Mouse (Mus musculus): ENCODE data around the gene Sacs. TPM values are rescaled to one million over a fixed set of nuclear protein-coding genes. Genes with fewer than 3 reads are reported as not detected.

Sacs gene
- polyA plus RNA-seq, 1 experiment from 2014 or later: 5.5 TPM

GRCm38 (mm10) chr14:61211754-61212153 is 73.5 kb downstream of the Sacs start:
- no peak overlapping the region for H3K4me3 ChIP-seq (ENCODE audit: low read depth, low read length)
- no peak for ATAC-seq (ENCODE audit: insufficient number of reproducible peaks, insufficient read depth, low FRiP score, low read depth)
- H3K27me3 ChIP-seq (ENCODE audit: control insufficient read depth, insufficient read depth, low read length): no peaks in the 10 kb centered on the region
- H3K27ac ChIP-seq (ENCODE audit: low read length): no peak overlapping the region
- 76% methylated on average over 6 of the region's 6 CpGs for WGBS
- H3K4me2 ChIP-seq (replicated peaks; ENCODE audit: low read depth, low read length): no peak overlapping the region
- no peaks in the 10 kb centered on the region for H3K4me1 ChIP-seq (ENCODE audit: control insufficient read depth, insufficient read depth, low read length)
- no peaks in the 10 kb centered on the region for H3K36me3 ChIP-seq (ENCODE audit: control insufficient read depth, insufficient read depth, low read length)
- H3K9me3 ChIP-seq (ENCODE audit: control insufficient read depth, low read depth, low read length): no peaks in the 10 kb centered on the region
- H3K9ac ChIP-seq (replicated peaks; ENCODE audit: low read depth, low read length): no peak overlapping the region

GRCm38 (mm10) chr14:61221166-61221565 is 82.9 kb downstream of the Sacs start:
- no peak overlapping the region for H3K9ac ChIP-seq (replicated peaks; ENCODE audit: low read depth, low read length)
- H3K4me1 ChIP-seq (ENCODE audit: control insufficient read depth, insufficient read depth, low read length): 0 out of 2 replicates have a peak, but pooled peaks cover 4% of the 10 kb centered on the region
- ATAC-seq (ENCODE audit: insufficient number of reproducible peaks, insufficient read depth, low FRiP score, low read depth): no peak
- H3K4me3 ChIP-seq (ENCODE audit: low read depth, low read length): no peak overlapping the region
- no peaks in the 10 kb centered on the region for H3K9me3 ChIP-seq (ENCODE audit: control insufficient read depth, low read depth, low read length)
- H3K27me3 ChIP-seq (ENCODE audit: control insufficient read depth, insufficient read depth, low read length): no peaks in the 10 kb centered on the region
- no peak overlapping the region for H3K27ac ChIP-seq (ENCODE audit: low read length)
- 69% methylated on average over 5 of the region's 5 CpGs for WGBS
- H3K4me2 ChIP-seq (replicated peaks; ENCODE audit: low read depth, low read length): no peak overlapping the region
- H3K36me3 ChIP-seq (ENCODE audit: control insufficient read depth, insufficient read depth, low read length): no peaks in the 10 kb centered on the region

GRCm38 (mm10) chr14:61222506-61222905 is 84.2 kb downstream of the Sacs start:
- 19% methylated on average over 6 of the region's 6 CpGs for WGBS
- 0 out of 2 replicates have a peak, but pooled peaks have one; percentile 33 for ATAC-seq (ENCODE audit: insufficient number of reproducible peaks, insufficient read depth, low FRiP score, low read depth)

GRCm38 (mm10) chr14:61223740-61224139 is 85.5 kb downstream of the Sacs start:
- H3K9ac ChIP-seq (replicated peaks; ENCODE audit: low read depth, low read length): no peak overlapping the region
- H3K4me3 ChIP-seq (ENCODE audit: low read depth, low read length): no peak overlapping the region
- no peak for ATAC-seq (ENCODE audit: insufficient number of reproducible peaks, insufficient read depth, low FRiP score, low read depth)
- H3K27ac ChIP-seq (ENCODE audit: low read length): no peak overlapping the region
- no peak overlapping the region for H3K4me2 ChIP-seq (replicated peaks; ENCODE audit: low read depth, low read length)
- WGBS: 64% methylated on average over 4 of the region's 4 CpGs
- H3K36me3 ChIP-seq (ENCODE audit: control insufficient read depth, insufficient read depth, low read length): no peaks in the 10 kb centered on the region
- no peaks in the 10 kb centered on the region for H3K27me3 ChIP-seq (ENCODE audit: control insufficient read depth, insufficient read depth, low read length)
- no peaks in the 10 kb centered on the region for H3K9me3 ChIP-seq (ENCODE audit: control insufficient read depth, low read depth, low read length)
- H3K4me1 ChIP-seq (ENCODE audit: control insufficient read depth, insufficient read depth, low read length): 0 out of 2 replicates have a peak, but pooled peaks cover 4% of the 10 kb centered on the region

More at GRCm38 (mm10) chr14:61222506-61222905, 84.2 kb downstream of the Sacs start:
- H3K4me1 ChIP-seq (ENCODE audit: control insufficient read depth, insufficient read depth, low read length): 0 out of 2 replicates have a peak, but pooled peaks cover 4% of the 10 kb centered on the region
- H3K9ac ChIP-seq (replicated peaks; ENCODE audit: low read depth, low read length): no peak overlapping the region
- no peaks in the 10 kb centered on the region for H3K9me3 ChIP-seq (ENCODE audit: control insufficient read depth, low read depth, low read length)
- no peak overlapping the region for H3K27ac ChIP-seq (ENCODE audit: low read length)
- H3K4me2 ChIP-seq (replicated peaks; ENCODE audit: low read depth, low read length): no peak overlapping the region
- no peak overlapping the region for H3K4me3 ChIP-seq (ENCODE audit: low read depth, low read length)
- H3K27me3 ChIP-seq (ENCODE audit: control insufficient read depth, insufficient read depth, low read length): no peaks in the 10 kb centered on the region
- no peaks in the 10 kb centered on the region for H3K36me3 ChIP-seq (ENCODE audit: control insufficient read depth, insufficient read depth, low read length)

- no peak overlapping the region for H3K4me3 ChIP-seq (ENCODE audit: low read depth, low read length)
- ATAC-seq (ENCODE audit: insufficient number of reproducible peaks, insufficient read depth, low FRiP score, low read depth): no peak
Observed at GRCm38 (mm10) chr14:61224387-61225077, 86.3 kb downstream of the Sacs start.

GRCm38 (mm10) chr14:61226151-61226550 is 87.9 kb downstream of the Sacs start:
- Histone ChIP-seq H3K36me3 (ENCODE audit: control insufficient read depth, insufficient read depth, low read length) (no peaks in the 10 kb centered on the region), H3K9ac (replicated peaks; ENCODE audit: low read depth, low read length) (no peak overlapping the region), H3K9me3 (ENCODE audit: control insufficient read depth, low read depth, low read length) (no peaks in the 10 kb centered on the region), H3K4me2 (replicated peaks; ENCODE audit: low read depth, low read length) (no peak overlapping the region), H3K4me1 (ENCODE audit: control insufficient read depth, insufficient read depth, low read length) (0 out of 2 replicates have a peak, but pooled peaks cover 4% of the 10 kb centered on the region), H3K27me3 (ENCODE audit: control insufficient read depth, insufficient read depth, low read length) (no peaks in the 10 kb centered on the region), H3K27ac (ENCODE audit: low read length) (no peak overlapping the region), H3K4me3 (ENCODE audit: low read depth, low read length) (no peak overlapping the region)
- whole genome bisulfite sequencing: 75% methylated on average over 1 of the region's 1 CpGs
- ATAC-seq (ENCODE audit: insufficient number of reproducible peaks, insufficient read depth, low FRiP score, low read depth): no peak

More at GRCm38 (mm10) chr14:61224387-61225077, 86.3 kb downstream of the Sacs start:
- no peak overlapping the region for H3K9ac ChIP-seq (replicated peaks; ENCODE audit: low read depth, low read length)
- no peaks in the 10 kb centered on the region for H3K27me3 ChIP-seq (ENCODE audit: control insufficient read depth, insufficient read depth, low read length)
- WGBS: 69% methylated on average over 5 of the region's 5 CpGs
- no peak overlapping the region for H3K4me2 ChIP-seq (replicated peaks; ENCODE audit: low read depth, low read length)
- no peaks in the 10 kb centered on the region for H3K36me3 ChIP-seq (ENCODE audit: control insufficient read depth, insufficient read depth, low read length)
- no peak overlapping the region for H3K27ac ChIP-seq (ENCODE audit: low read length)
- no peaks in the 10 kb centered on the region for H3K9me3 ChIP-seq (ENCODE audit: control insufficient read depth, low read depth, low read length)
- 0 out of 2 replicates have a peak, but pooled peaks cover 4% of the 10 kb centered on the region for H3K4me1 ChIP-seq (ENCODE audit: control insufficient read depth, insufficient read depth, low read length)

GRCm38 (mm10) chr14:61229763-61230162 is 91.5 kb downstream of the Sacs start:
- no peaks in the 10 kb centered on the region for H3K27me3 ChIP-seq (ENCODE audit: control insufficient read depth, insufficient read depth, low read length)
- no peak overlapping the region for H3K27ac ChIP-seq (ENCODE audit: low read length)
- no peaks in the 10 kb centered on the region for H3K36me3 ChIP-seq (ENCODE audit: control insufficient read depth, insufficient read depth, low read length)
- no peak overlapping the region for H3K4me3 ChIP-seq (ENCODE audit: low read depth, low read length)
- no peak overlapping the region for H3K9ac ChIP-seq (replicated peaks; ENCODE audit: low read depth, low read length)
- WGBS: 73% methylated on average over 5 of the region's 5 CpGs
- H3K9me3 ChIP-seq (ENCODE audit: control insufficient read depth, low read depth, low read length): no peaks in the 10 kb centered on the region
- no peak overlapping the region for H3K4me2 ChIP-seq (replicated peaks; ENCODE audit: low read depth, low read length)
- H3K4me1 ChIP-seq (ENCODE audit: control insufficient read depth, insufficient read depth, low read length): no peaks in the 10 kb centered on the region
- ATAC-seq (ENCODE audit: insufficient number of reproducible peaks, insufficient read depth, low FRiP score, low read depth): no peak

GRCm38 (mm10) chr14:61230179-61230578 is 91.9 kb downstream of the Sacs start:
- no peak overlapping the region for H3K4me2 ChIP-seq (replicated peaks; ENCODE audit: low read depth, low read length)
- no peaks in the 10 kb centered on the region for H3K9me3 ChIP-seq (ENCODE audit: control insufficient read depth, low read depth, low read length)
- 86% methylated on average over 4 of the region's 4 CpGs for WGBS
- H3K9ac ChIP-seq (replicated peaks; ENCODE audit: low read depth, low read length): no peak overlapping the region
- no peak overlapping the region for H3K27ac ChIP-seq (ENCODE audit: low read length)
- no peak for ATAC-seq (ENCODE audit: insufficient number of reproducible peaks, insufficient read depth, low FRiP score, low read depth)
- no peaks in the 10 kb centered on the region for H3K36me3 ChIP-seq (ENCODE audit: control insufficient read depth, insufficient read depth, low read length)
- no peak overlapping the region for H3K4me3 ChIP-seq (ENCODE audit: low read depth, low read length)
- H3K27me3 ChIP-seq (ENCODE audit: control insufficient read depth, insufficient read depth, low read length): no peaks in the 10 kb centered on the region
- H3K4me1 ChIP-seq (ENCODE audit: control insufficient read depth, insufficient read depth, low read length): no peaks in the 10 kb centered on the region

All from stomach, embryonic 14.5 days (tissue).